Mouse (Mus musculus) forebrain, embryonic 13.5 days (tissue): ENCODE results near the gene Myh7b. TPM values are rescaled to one million over a fixed set of nuclear protein-coding genes. Genes with fewer than 3 reads are reported as not detected.
"Not testable (repeated sequence)": the region's sequence is repeated elsewhere in the genome, so short reads cannot be mapped to it uniquely, and the experiment has no call there.

Source experiments
- ATAC-seq: fragments of 200-750 bp; cut with Nextera tagmentation; 2 replicates; pipeline ENCODE4 v1.8.0; 2017
- H3K27ac ChIP-seq: fragments of 300-500 bp; sonication (generic); 2 replicates; pipeline ENCODE4 v1.5.1; 2015; ENCODE audit warnings: inconsistent platforms, mild to moderate bottlenecking, moderate library complexity
- H3K27me3 ChIP-seq: fragments of 300-500 bp; sonication (generic); 2 replicates; pipeline ENCODE4 v1.6.1; 2015; ENCODE audit warnings: mild to moderate bottlenecking, inconsistent platforms
- H3K36me3 ChIP-seq: fragments of 300-500 bp; sonication (generic); 2 replicates; pipeline ENCODE4 v1.6.1; 2015; ENCODE audit warnings: mild to moderate bottlenecking, inconsistent platforms; ENCODE audit not compliant: poor library complexity, severe bottlenecking
- H3K4me1 ChIP-seq: fragments of 300-500 bp; sonication (generic); 2 replicates; pipeline ENCODE4 v1.6.1; 2015; ENCODE audit warnings: inconsistent platforms
- H3K4me2 ChIP-seq: fragments of 300-500 bp; sonication (generic); 2 replicates; pipeline ENCODE4 v1.6.1; 2015; ENCODE audit warnings: inconsistent platforms, mild to moderate bottlenecking, moderate library complexity
- H3K4me3 ChIP-seq: fragments of 300-500 bp; sonication (generic); 2 replicates; pipeline ENCODE4 v1.5.1; 2015; ENCODE audit warnings: mild to moderate bottlenecking, inconsistent platforms
- H3K9ac ChIP-seq: fragments of 300-500 bp; sonication (generic); 2 replicates; pipeline ENCODE4 v1.6.1; 2015; ENCODE audit warnings: mild to moderate bottlenecking, inconsistent platforms
- H3K9me3 ChIP-seq: fragments of 300-500 bp; sonication (generic); replicated peaks from 2 replicates; pipeline ENCODE4 v1.6.1; 2016; ENCODE audit warnings: inconsistent platforms
- WGBS: fragments of 180-500 bp; shearing (Covaris S2); methylation state at CpG from one replicate; pipeline ENCODE4 v1.1.7; 2015; 5-methylcytosine and 5-hydroxymethylcytosine counted together
- polyA plus RNA-seq: library from polyadenylated mRNA; unstranded; fragments of >200 nt; fragmentation: Nextera tagmentation; extraction: Ambion mirVana; gene quantifications from 2 replicates; pipeline ENCODE4 v1.2.1, GENCODE M21; 2015

Gene Myh7b
- polyA plus RNA-seq, 1 experiment from 2014 or later = 0.61 TPM

- not testable (repeated sequence) for H3K4me3 ChIP-seq, H3K27me3 ChIP-seq, H3K9ac ChIP-seq, ATAC-seq, H3K27ac ChIP-seq, H3K36me3 ChIP-seq, H3K4me2 ChIP-seq, H3K4me1 ChIP-seq, H3K9me3 ChIP-seq
- WGBS = 78% methylated on average over 4 of the region's 4 CpGs
These were observed 5.8 kb upstream of the Myh7b start for GRCm38 (mm10) chr2:155605236-155605589.

DNA sequence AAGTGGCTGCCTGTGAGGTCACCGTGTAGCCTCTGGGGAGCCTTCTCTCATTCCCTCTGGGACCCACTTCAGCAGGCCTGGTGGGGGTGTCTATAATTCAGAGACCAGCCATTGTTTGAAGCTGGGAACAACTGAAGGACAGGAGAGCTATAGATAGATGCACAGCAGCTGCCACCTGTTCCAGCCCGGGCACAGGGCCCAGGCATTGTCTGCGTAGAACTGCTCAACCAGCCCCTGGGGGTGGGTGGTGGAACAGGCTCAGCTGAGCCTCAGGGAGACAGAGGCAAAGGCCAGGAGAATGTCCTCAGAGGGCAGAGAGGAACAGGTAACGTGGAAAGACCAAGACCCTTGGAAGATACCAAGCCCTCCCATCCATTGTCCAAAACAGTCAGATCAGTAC is 4.7 kb upstream of the Myh7b start:
- H3K27me3 ChIP-seq = no peaks in the 10 kb centered on the region
- no peaks in the 10 kb centered on the region for H3K9me3 ChIP-seq
- no peaks in the 10 kb centered on the region for H3K4me1 ChIP-seq
- H3K9ac ChIP-seq = no peak overlapping the region
- no peak overlapping the region for H3K4me3 ChIP-seq
- ATAC-seq = no peak
- H3K4me2 ChIP-seq = no peak overlapping the region
- H3K27ac ChIP-seq = no peak overlapping the region
- 78% methylated on average over 4 of the region's 4 CpGs for WGBS
- no peaks in the 10 kb centered on the region for H3K36me3 ChIP-seq

DNA sequence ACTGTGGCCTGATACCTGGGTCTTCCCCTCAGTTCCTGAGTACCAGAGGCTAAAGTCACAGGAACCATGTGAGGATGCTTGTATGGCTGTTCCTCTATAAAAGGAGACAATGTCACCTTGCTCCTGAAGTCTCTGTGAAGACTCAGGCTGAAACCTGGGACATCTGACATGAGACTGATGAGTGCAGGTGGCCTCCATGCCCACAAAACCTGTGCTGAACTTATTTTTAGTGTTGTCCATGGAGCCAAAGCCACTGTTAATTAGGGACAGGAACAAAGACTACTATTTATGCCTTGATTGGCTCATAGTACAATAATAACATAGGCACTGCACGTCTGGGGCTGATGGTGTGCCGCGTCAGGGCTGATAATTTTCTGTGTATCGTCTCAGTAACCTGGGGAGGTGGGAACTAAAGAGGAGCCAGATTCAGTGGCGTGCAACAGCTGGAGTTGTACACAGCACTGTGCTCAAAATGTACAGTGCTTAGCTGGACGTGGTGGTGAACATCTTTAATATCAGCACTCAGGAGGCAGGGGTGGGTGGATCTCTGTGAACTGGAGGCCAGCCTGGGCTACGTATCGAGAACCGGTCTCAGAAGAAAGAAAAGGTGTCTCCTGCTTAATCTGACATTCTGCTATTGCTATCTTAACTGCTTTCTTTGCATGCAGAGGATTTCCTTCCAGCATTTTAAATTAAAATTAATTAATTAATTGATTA is 980 bp downstream of the Myh7b start:
- 0 out of 2 replicates have a peak, but pooled peaks cover 9% of the 10 kb centered on the region for H3K27me3 ChIP-seq
- H3K36me3 ChIP-seq = no peaks in the 10 kb centered on the region
- no peaks in the 10 kb centered on the region for H3K9me3 ChIP-seq
- H3K4me2 ChIP-seq = no peak overlapping the region
- H3K4me1 ChIP-seq = peaks cover 7% of the 10 kb centered on the region
- ATAC-seq = no peak
- H3K4me3 ChIP-seq = no peak overlapping the region
- WGBS = 80% methylated on average over 9 of the region's 9 CpGs
- no peak overlapping the region for H3K27ac ChIP-seq
- H3K9ac ChIP-seq = no peak overlapping the region

DNA sequence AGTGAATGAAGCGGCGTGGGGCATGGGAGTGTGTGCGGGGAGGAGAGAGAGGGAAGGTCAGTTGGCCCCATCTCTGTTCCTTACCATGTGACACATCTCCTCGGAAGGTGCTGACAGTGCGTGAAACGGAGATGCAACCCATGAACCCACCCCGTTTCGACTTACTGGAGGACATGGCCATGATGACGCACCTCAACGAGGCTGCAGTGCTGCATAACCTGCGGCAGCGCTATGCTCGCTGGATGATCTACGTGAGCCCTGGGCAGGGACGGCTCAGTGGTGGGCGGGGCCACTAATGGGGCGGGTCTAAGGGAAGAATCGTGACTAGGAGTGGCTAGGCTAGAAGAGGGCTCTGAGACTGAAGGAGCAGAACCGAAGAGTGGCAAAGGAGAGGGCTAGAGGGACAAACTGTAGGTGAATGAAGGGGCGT is 2.3 kb downstream of the Myh7b start:
- Histone ChIP-seq H3K27me3 (0 out of 2 replicates have a peak, but pooled peaks cover 9% of the 10 kb centered on the region), H3K4me2 (peak overlapping the region; percentile 58), H3K27ac (no peak overlapping the region), H3K9ac (no peak overlapping the region), H3K4me1 (peaks cover 7% of the 10 kb centered on the region), H3K9me3 (no peaks in the 10 kb centered on the region), H3K36me3 (no peaks in the 10 kb centered on the region), H3K4me3 (peak overlapping the region; percentile 26)
- peak; percentile 70; the same call in 1 of the 2 replicates for ATAC-seq
- 7% methylated on average over 20 of the region's 20 CpGs for WGBS

GRCm38 (mm10) chr2:155613953-155614352 is 2.9 kb downstream of the Myh7b start:
- Histone ChIP-seq H3K4me3 (no peak overlapping the region; the same call in 1 of the 2 replicates), H3K27me3 (0 out of 2 replicates have a peak, but pooled peaks cover 9% of the 10 kb centered on the region), H3K4me2 (peak overlapping the region; percentile 58), H3K27ac (no peak overlapping the region), H3K9ac (no peak overlapping the region), H3K36me3 (no peaks in the 10 kb centered on the region), H3K9me3 (no peaks in the 10 kb centered on the region), H3K4me1 (peaks cover 7% of the 10 kb centered on the region)
- ATAC-seq = no peak
- WGBS = 78% methylated on average over 8 of the region's 8 CpGs

- Histone ChIP-seq H3K9me3 (no peaks in the 10 kb centered on the region), H3K4me1 (peaks cover 7% of the 10 kb centered on the region), H3K9ac (no peak overlapping the region), H3K36me3 (no peaks in the 10 kb centered on the region), H3K4me3 (no peak overlapping the region), H3K27ac (no peak overlapping the region), H3K27me3 (0 out of 2 replicates have a peak, but pooled peaks cover 12% of the 10 kb centered on the region), H3K4me2 (no peak overlapping the region)
- no peak for ATAC-seq
- WGBS = 56% methylated on average over 6 of the region's 6 CpGs
These were observed 6.0 kb downstream of the Myh7b start for GRCm38 (mm10) chr2:155616971-155617370.

DNA sequence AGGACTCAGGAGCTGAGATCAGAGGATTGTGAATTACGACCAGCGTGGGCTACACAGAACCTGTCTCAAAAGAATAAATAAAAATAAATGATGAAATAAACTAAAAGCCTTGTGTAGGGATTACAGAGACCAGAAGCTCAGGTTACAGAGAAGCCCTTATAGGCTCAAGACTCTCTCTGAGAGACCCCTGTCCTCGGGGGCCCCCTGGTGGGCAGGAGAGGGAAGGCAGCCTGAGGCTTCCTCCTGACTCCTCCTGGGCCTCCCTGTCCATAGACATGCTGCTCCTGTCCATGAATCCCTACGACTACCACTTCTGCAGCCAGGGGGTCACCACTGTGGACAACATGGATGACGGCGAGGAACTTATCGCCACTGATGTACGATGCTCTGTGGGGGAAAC is 8.8 kb downstream of the Myh7b start:
- 0 out of 2 replicates have a peak, but pooled peaks cover 3% of the 10 kb centered on the region for H3K27me3 ChIP-seq
- H3K27ac ChIP-seq = no peak overlapping the region
- H3K9ac ChIP-seq = no peak overlapping the region
- peak; percentile 51; the same call in 1 of the 2 replicates for ATAC-seq
- H3K4me1 ChIP-seq = no peaks in the 10 kb centered on the region
- no peak overlapping the region for H3K4me2 ChIP-seq
- H3K9me3 ChIP-seq = no peaks in the 10 kb centered on the region
- H3K4me3 ChIP-seq = no peak overlapping the region
- 25% methylated on average over 8 of the region's 8 CpGs for WGBS
- no peaks in the 10 kb centered on the region for H3K36me3 ChIP-seq

- 30% methylated on average over 11 of the region's 11 CpGs for WGBS
These were observed 11.6 kb downstream of the Myh7b start for GRCm38 (mm10) chr2:155622606-155623005.

GRCm38 (mm10) chr2:155623996-155624395 is 13.0 kb downstream of the Myh7b start:
- Histone ChIP-seq H3K4me1 (peaks cover 2% of the 10 kb centered on the region), H3K4me2 (no peak overlapping the region), H3K9ac (no peak overlapping the region), H3K27me3 (peaks cover 22% of the 10 kb centered on the region), H3K9me3 (no peaks in the 10 kb centered on the region), H3K27ac (no peak overlapping the region), H3K36me3 (no peaks in the 10 kb centered on the region), H3K4me3 (no peak overlapping the region)
- ATAC-seq = no peak
- WGBS = 90% methylated on average over 6 of the region's 6 CpGs

More at GRCm38 (mm10) chr2:155622606-155623005, 11.6 kb downstream of the Myh7b start:
- Histone ChIP-seq H3K4me1 (no peaks in the 10 kb centered on the region), H3K9me3 (no peaks in the 10 kb centered on the region), H3K36me3 (no peaks in the 10 kb centered on the region), H3K4me3 (no peak overlapping the region), H3K9ac (no peak overlapping the region), H3K27me3 (peaks cover 8% of the 10 kb centered on the region), H3K27ac (no peak overlapping the region), H3K4me2 (no peak overlapping the region)
- ATAC-seq = no peak

DNA sequence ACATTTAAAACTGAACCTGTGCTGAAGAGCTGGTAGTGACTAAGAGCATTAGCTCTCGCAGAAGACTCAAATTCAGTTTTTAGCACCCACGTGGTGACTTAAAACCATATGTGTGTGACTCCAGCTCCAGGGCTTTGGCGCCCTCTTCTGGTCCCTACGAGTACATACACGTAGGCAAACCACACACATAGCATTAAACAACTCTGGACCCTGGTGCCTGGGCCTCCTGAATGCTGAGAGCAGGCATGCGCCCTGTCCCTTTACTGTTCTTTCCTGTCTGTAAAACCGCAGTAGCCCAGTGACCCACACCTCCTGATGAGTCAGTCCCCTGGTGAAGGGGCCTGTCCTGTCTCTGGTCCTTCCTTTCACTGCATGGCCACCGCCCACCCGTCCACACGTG is 13.7 kb downstream of the Myh7b start:
- Histone ChIP-seq H3K4me2 (no peak overlapping the region), H3K27me3 (peaks cover 28% of the 10 kb centered on the region), H3K27ac (no peak overlapping the region), H3K36me3 (no peaks in the 10 kb centered on the region), H3K9ac (no peak overlapping the region), H3K9me3 (no peaks in the 10 kb centered on the region), H3K4me3 (no peak overlapping the region), H3K4me1 (peaks cover 10% of the 10 kb centered on the region)
- no peak for ATAC-seq
- 42% methylated on average over 10 of the region's 10 CpGs for WGBS

GRCm38 (mm10) chr2:155626277-155626676 is 15.3 kb downstream of the Myh7b start:
- H3K4me2 ChIP-seq = no peak overlapping the region
- H3K4me3 ChIP-seq = no peak overlapping the region
- H3K9me3 ChIP-seq = no peaks in the 10 kb centered on the region
- ATAC-seq = no peak
- H3K27me3 ChIP-seq = peaks cover 40% of the 10 kb centered on the region
- peaks cover under 1% of the 10 kb centered on the region; the same call in 1 of the 2 replicates for H3K36me3 ChIP-seq
- H3K27ac ChIP-seq = no peak overlapping the region
- WGBS = 52% methylated on average over 15 of the region's 15 CpGs
- H3K9ac ChIP-seq = no peak overlapping the region
- peaks cover 24% of the 10 kb centered on the region for H3K4me1 ChIP-seq

DNA sequence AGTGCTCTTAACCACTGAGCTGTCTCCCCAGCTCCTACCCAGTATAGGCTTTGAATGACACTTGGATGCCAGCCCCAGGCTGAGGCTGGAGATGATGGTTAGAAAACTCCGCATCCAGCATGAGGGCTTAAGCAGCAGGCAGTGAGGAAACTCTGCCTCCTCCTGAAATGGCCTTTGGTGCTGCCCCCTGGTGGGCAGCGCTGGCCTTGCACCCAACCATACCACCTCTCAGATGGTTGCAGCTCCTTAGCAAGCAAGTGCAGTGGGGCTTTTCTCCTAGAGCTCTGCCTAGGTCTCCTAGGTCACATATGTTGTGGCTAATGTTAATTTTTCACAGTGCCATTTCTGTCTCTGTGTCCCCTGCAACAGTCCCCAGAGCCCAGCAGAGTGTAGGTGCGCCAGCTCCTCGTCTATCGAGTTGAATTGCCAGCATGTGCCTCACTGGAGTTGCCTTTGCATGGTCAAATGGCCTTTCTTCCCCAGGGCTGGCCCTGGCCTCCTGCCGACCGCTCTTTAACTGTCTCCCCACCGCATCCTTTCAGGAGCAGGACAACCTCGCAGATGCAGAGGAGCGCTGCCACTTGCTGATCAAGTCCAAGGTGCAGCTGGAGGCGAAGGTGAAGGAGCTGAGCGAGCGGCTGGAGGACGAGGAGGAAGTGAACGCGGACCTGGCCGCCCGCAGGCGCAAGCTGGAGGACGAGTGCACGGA is 16.2 kb downstream of the Myh7b start:
- ATAC-seq = no peak
- no peaks in the 10 kb centered on the region for H3K9me3 ChIP-seq
- H3K27me3 ChIP-seq = peaks cover 49% of the 10 kb centered on the region
- no peak overlapping the region for H3K9ac ChIP-seq
- H3K27ac ChIP-seq = no peak overlapping the region
- H3K4me1 ChIP-seq = peaks cover 28% of the 10 kb centered on the region
- no peak overlapping the region for H3K4me2 ChIP-seq
- H3K36me3 ChIP-seq = peaks cover 9% of the 10 kb centered on the region
- no peak overlapping the region for H3K4me3 ChIP-seq
- 41% methylated on average over 21 of the region's 21 CpGs for WGBS
